Mouse (Mus musculus) right cerebral cortex, postnatal 36 days (tissue): ENCODE data around the gene Itgb8.

ENCODE experiments used
- DNase-seq, 2 experiments: peaks; one replicate each; pipeline ENCODE4 v3.0.0; 2022; ENCODE audit warnings: low spot score in 2 of 2, mixed read lengths in 1 of 2

Itgb8 gene

DNA sequence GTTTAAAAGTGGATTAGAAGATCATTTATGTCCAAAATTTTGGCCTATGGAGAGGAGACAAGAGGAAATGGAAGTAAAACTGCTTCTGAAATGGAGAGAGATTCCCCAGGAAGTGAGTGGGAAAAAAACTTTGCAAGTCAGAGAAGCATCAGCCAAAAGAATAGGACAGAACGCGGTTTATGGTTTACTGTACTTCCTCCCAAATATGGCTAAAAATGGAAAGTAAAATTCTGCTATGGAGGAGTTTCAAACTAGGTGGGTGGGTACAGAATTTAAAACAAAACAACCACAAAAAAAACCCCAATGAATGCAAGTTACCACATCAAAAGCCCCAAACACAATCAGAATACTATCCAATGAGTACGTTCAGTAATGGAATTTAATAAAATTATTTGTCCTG is 90.8 kb downstream of the Itgb8 start:
- no peak for DNase-seq

DNA sequence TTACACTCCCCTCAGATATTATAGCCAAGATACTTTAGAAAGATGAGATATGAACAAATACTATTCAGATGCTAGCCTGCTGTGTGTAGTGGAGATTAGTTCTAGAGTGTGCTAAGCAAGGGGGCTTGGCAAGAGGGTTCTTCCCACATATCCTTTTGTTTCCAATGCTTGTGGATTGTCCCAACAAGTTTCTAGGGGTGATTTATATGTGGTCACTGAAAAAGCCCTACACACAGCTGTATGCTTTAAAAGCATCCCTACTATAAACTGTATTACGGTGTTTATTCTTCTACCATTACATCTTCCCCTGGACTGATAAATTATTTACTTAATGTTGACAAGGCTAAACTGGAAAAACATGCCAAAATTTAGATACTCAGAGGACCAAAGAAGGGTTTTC is 92.6 kb downstream of the Itgb8 start:
- no peak for DNase-seq

DNA sequence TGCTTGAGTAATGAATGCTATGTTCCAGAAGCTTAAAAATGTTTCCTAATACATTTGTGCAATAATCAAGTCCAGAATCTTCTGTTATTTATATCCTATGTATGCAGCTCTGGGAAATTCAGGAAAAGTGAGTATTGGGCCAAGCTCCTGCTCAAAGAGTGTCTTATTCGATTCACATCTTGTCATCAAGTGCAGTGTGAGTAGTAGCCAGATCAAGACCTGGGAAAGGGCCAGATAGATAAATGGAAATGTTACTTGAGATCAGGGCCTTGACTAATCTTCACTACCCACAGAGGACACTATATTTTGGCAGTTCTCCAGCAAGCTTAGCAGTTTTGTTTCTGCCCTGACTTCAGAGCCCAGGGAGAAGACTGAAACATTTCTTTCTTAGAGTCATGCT is 100.7 kb downstream of the Itgb8 start:
- no peak for DNase-seq

DNA sequence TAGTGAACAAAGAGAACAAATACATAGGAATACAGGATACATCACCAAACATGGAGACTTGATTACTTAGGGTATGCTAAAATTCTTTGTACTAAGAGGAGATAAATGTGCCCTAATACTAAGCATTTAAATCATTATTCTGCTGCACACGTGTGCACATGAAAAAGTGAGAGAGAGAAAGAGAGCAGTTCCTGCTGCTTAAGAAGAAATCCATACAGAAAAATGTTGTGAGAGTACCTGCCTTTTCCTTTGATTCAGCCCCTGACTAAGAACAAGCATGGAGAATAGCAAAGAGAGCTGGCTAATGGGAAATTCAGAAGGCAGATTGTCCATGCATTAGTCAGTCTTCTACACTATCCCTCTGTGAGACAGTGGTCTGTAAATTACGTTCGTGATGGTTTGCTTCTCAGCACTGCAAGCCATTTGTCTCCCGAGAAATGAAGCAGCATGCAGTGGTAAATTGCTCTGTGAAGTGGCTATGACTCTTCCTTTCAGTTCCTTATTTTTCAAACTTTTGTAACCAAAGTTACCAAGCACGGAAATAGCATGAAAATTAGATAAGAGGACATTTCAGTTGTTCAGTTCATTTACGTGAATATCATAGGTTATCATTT is 125.0 kb downstream of the Itgb8 start:
- DNase-seq: no peak

DNA sequence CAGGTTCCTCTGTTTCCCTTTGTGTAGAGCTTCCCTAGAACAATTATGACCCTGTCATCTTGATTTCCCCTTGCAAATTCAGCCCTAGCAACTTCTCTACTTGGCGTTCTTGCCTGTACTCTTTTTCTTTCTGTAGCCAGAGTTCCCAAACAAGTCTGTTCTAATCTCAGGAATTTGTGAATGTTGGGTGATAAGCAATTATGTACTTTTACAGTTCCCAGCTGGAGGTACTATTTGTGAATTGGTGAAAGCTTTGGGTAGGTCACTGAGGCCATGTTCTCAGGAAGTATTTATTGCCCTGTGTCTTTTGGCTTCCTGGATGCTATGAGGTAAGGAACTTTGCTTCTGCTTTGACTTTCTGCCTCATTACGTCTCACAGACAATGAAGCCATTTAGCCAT is 128.5 kb downstream of the Itgb8 start:
- DNase-seq: no peak
